Mouse (Mus musculus): ENCODE data around the gene Iqgap2. TPM values are rescaled to one million over a fixed set of nuclear protein-coding genes. Genes with fewer than 3 reads are reported as not detected.

Gene Iqgap2
- polyA plus RNA-seq, 1 experiment from 2014 or later = 4.3 TPM

Other genes starting within 250 kb of the Iqgap2 start
- gene F2rl2, start 195.1 kb downstream of the Iqgap2 start, polyA plus RNA-seq (2015; fragmentation: Nextera tagmentation; extraction: Ambion mirVana) = 0.92 and 0.94 TPM in 2 replicates
- 24.3 and 25.1 TPM in 2 replicates for gene Gm20075, start 189.5 kb upstream of the Iqgap2 start, polyA plus RNA-seq (2015; fragmentation: Nextera tagmentation; extraction: Ambion mirVana)
- 0.25 and 0.29 TPM in 2 replicates for gene Gm17190, start 190.1 kb upstream of the Iqgap2 start, polyA plus RNA-seq (2015; fragmentation: Nextera tagmentation; extraction: Ambion mirVana)
- 30.2 and 31.6 TPM in 2 replicates for gene Sv2c, start 240.7 kb upstream of the Iqgap2 start, polyA plus RNA-seq (2015; fragmentation: Nextera tagmentation; extraction: Ambion mirVana)

All from hindbrain, embryonic 15.5 days (tissue).